Mouse (Mus musculus) cerebellum, adult 9-11 months (tissue): ENCODE measurements around the gene Tnfsf12.
"Not testable (repeated sequence)": the region's sequence is repeated elsewhere in the genome, so short reads cannot be mapped to it uniquely, and the experiment has no call there.

ENCODE experiments used
- DNase-seq: peaks from one replicate; pipeline ENCODE4 v3.0.0; 2022

The Tnfsf12 gene

GRCm38 (mm10) chr11:69695361-69696181 is at the start of gene Tnfsf12, which contains the start of gene Tnfsfm13:
Tnfsf12 (minus strand) TSS chr11:69695849.
Tnfsfm13 (minus strand) TSS chr11:69696098.
- peak; percentile 78 for DNase-seq

- not testable (repeated sequence) for DNase-seq
Measured at GRCm38 (mm10) chr11:69731408-69731807, 35.8 kb upstream of the Tnfsf12 start.

- DNase-seq: peak; percentile 53
Measured at GRCm38 (mm10) chr11:69729063-69729462, 33.4 kb upstream of the Tnfsf12 start.

GRCm38 (mm10) chr11:69725951-69726350 is 30.3 kb upstream of the Tnfsf12 start:
- no peak for DNase-seq

- no peak for DNase-seq
Measured at GRCm38 (mm10) chr11:69723074-69723473, 27.4 kb upstream of the Tnfsf12 start.

- no peak for DNase-seq
Measured at GRCm38 (mm10) chr11:69720852-69721251, 25.2 kb upstream of the Tnfsf12 start.

- no peak for DNase-seq
Measured at GRCm38 (mm10) chr11:69719423-69719822, 23.8 kb upstream of the Tnfsf12 start.

- DNase-seq: no peak
Measured at GRCm38 (mm10) chr11:69718661-69719060, 23.0 kb upstream of the Tnfsf12 start.

- DNase-seq: no peak
Measured at GRCm38 (mm10) chr11:69716953-69717352, 21.3 kb upstream of the Tnfsf12 start.

GRCm38 (mm10) chr11:69715929-69716328 is 20.3 kb upstream of the Tnfsf12 start:
- no peak for DNase-seq

- no peak for DNase-seq
Measured at GRCm38 (mm10) chr11:69715482-69715881, 19.8 kb upstream of the Tnfsf12 start.

- no peak for DNase-seq
Measured at GRCm38 (mm10) chr11:69714636-69715329, 19.1 kb upstream of the Tnfsf12 start.

- no peak for DNase-seq
Measured at GRCm38 (mm10) chr11:69712954-69713672, 17.5 kb upstream of the Tnfsf12 start.

GRCm38 (mm10) chr11:69711082-69711481 is 15.4 kb upstream of the Tnfsf12 start:
- DNase-seq: no peak

GRCm38 (mm10) chr11:69710470-69710869 is 14.8 kb upstream of the Tnfsf12 start:
- DNase-seq: no peak

GRCm38 (mm10) chr11:69709554-69710446 is 14.2 kb upstream of the Tnfsf12 start:
- DNase-seq: no peak

- peak; percentile 55 for DNase-seq
Measured at GRCm38 (mm10) chr11:69708614-69709265, 13.1 kb upstream of the Tnfsf12 start.

- no peak for DNase-seq
Measured at GRCm38 (mm10) chr11:69707873-69708381, 12.3 kb upstream of the Tnfsf12 start.

GRCm38 (mm10) chr11:69707480-69707847 is 11.8 kb upstream of the Tnfsf12 start:
- peak; percentile 58 for DNase-seq

GRCm38 (mm10) chr11:69706775-69707479 is 11.3 kb upstream of the Tnfsf12 start:
- peak; percentile 98 for DNase-seq

GRCm38 (mm10) chr11:69704613-69705010 is 9.0 kb upstream of the Tnfsf12 start:
- no peak for DNase-seq
